Mouse (Mus musculus) right cerebral cortex, postnatal 4 days (tissue): ENCODE measurements at regions not wholly inside any gene's neighbourhood (a gene's known extent, or its start where the extent isn't known, plus 50 kb on each side); places are given as distances from the start of the nearest gene placed in this dataset.

ENCODE experiments used
- DNase-seq: peaks from one replicate; pipeline ENCODE4 v3.0.0-alpha.2; 2022

GRCm38 (mm10) chr3:19367761-19368160, 260.7 kb downstream of the 1700064H15Rik start:
- no peak for DNase-seq
